ENCODE assay signal across 11 mouse cellular contexts in the genomic region with DNA sequence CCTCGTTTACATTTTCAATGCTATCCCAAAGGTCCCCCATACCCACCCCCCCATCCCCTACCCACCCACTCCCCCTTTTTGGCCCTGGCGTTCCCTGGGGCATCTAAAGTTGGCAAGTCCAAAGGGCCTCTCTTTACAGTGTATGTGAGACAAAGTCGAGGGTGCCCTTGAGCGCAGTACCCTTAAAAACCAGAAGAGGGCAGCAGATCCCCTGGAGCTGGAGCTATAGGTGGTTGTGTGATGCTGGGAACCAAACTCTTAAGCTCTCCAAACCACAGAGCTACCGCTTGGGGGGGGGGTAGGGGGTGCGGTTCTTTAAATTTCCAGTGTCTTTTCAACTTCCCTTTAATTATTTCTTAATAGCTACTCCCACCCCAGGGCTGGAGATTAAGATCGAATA. TPM values are rescaled to one million over a fixed set of nuclear protein-coding genes. Genes with fewer than 3 reads are reported as not detected.
DNase-seq lines count a peak whose midpoint lies in the region; ATAC-seq and TF ChIP-seq lines count a peak whose summit lies in the region.
"Had no signal": no experiment of that assay in that cellular context is flagged by ENCODE, and none has a peak within 500 bp of the region (broad histone marks: within the 10 kb centered on the region; RNA-seq: fewer than 3 reads in every experiment).

No protein-coding gene starts in this region.

- no peaks in the 10 kb centered on the region for H3K9me3 ChIP-seq in lung, embryonic 14.5 days (ENCODE audit: low read depth, low read length)
- peaks cover 12% of the 10 kb centered on the region; the same call in 1 of the 2 replicates for H3K9me3 ChIP-seq in midbrain, embryonic 10.5 days (replicated peaks)

- H3K4me3 ChIP-seq in lung, embryonic 14.5 days (ENCODE audit: low read depth, low read length), result no peak overlapping the region
- no peak overlapping the region for H3K4me3 ChIP-seq in midbrain, embryonic 10.5 days
- H3K4me3 ChIP-seq: limb, embryonic 13.5 days had no signal

- TF ChIP-seq CTCF in lung, embryonic 14.5 days (IDR thresholded peaks at IDR 0.05; ENCODE audit: low read depth), result peak; percentile 42

- H3K27me3 ChIP-seq in lung, embryonic 14.5 days (ENCODE audit: insufficient read depth, low read length), result no peaks in the 10 kb centered on the region
- H3K27me3 ChIP-seq in midbrain, embryonic 10.5 days (ENCODE audit: low read depth, poor library complexity, severe bottlenecking), result peaks cover 9% of the 10 kb centered on the region; the same call in 1 of the 2 replicates
- H3K27me3 ChIP-seq: limb, embryonic 13.5 days had no signal

- no peaks in the 10 kb centered on the region for H3K4me1 ChIP-seq in lung, embryonic 14.5 days (ENCODE audit: insufficient read depth)
- H3K4me1 ChIP-seq in midbrain, embryonic 10.5 days, result no peaks in the 10 kb centered on the region
- H3K4me1 ChIP-seq: limb, embryonic 13.5 days had no signal

- DNase-seq in adrenal gland, postnatal 14 days, result peak; percentile 21
- no peak for DNase-seq in adrenal gland, postnatal 4 days (ENCODE audit: low spot score in 2 of 2)
- no peak for DNase-seq in lung, embryonic 14.5 days
- no peak for DNase-seq in lung, postnatal 10 days
- peak; percentile 69 for DNase-seq in thymus, postnatal 4 days
- no peak for DNase-seq in midbrain, embryonic 10.5 days (ENCODE audit: low spot score)
- DNase-seq: gastrocnemius, postnatal 10 days; right cerebral cortex, postnatal 25 days had no signal

- no peak for ATAC-seq in lung, embryonic 14.5 days (ENCODE audit: insufficient read depth)
- peak; percentile 81 for ATAC-seq in megakaryocyte-erythroid progenitor cell, adult 5-6 weeks (replicated peaks; ENCODE audit: low FRiP score, low TSS enrichment, poor library complexity, severe bottlenecking)
- no peak for ATAC-seq in monocyte, adult 5-6 weeks (replicated peaks; ENCODE audit: insufficient number of reproducible peaks, low FRiP score, low TSS enrichment, poor library complexity, severe bottlenecking)

- H3K9ac ChIP-seq in lung, embryonic 14.5 days, result no peak overlapping the region
- H3K9ac ChIP-seq: limb, embryonic 13.5 days had no signal

- 67% methylated on average over 7 of the region's 7 CpGs for WGBS in lung, embryonic 14.5 days
- WGBS in midbrain, embryonic 10.5 days, result 77% methylated on average over 7 of the region's 7 CpGs

- H3K27ac ChIP-seq in lung, embryonic 14.5 days (ENCODE audit: low read depth), result no peak overlapping the region
- H3K27ac ChIP-seq in midbrain, embryonic 10.5 days (replicated peaks), result no peak overlapping the region
- H3K27ac ChIP-seq: limb, embryonic 13.5 days had no signal

- H3K4me2 ChIP-seq in lung, embryonic 14.5 days, result no peak overlapping the region
- H3K4me2 ChIP-seq: limb, embryonic 13.5 days had no signal

- H3K36me3 ChIP-seq in lung, embryonic 14.5 days (ENCODE audit: insufficient read depth), result no peaks in the 10 kb centered on the region
- H3K36me3 ChIP-seq in midbrain, embryonic 10.5 days, result no peaks in the 10 kb centered on the region
- H3K36me3 ChIP-seq: limb, embryonic 13.5 days had no signal

RNA-seq across cellular contexts. Expression of a gene that starts 33.8 kb away (rescaled TPM):
- total RNA-seq in adrenal gland, postnatal 14 days (2021), result not detected in 2 replicates
- total RNA-seq in adrenal gland, postnatal 4 days (2021), result under 1 TPM; 0.11 to 0.17 TPM
- 1.2 and 1.4 TPM in 2 replicates for polyA plus RNA-seq in lung, embryonic 14.5 days (2014; fragmentation: Nextera tagmentation; extraction: Ambion mirVana)
- total RNA-seq in megakaryocyte-erythroid progenitor cell, adult 5-6 weeks (2014; fragmentation: Nextera tagmentation), result not detected in 2 replicates
- total RNA-seq in megakaryocyte-erythroid progenitor cell, adult 5-6 weeks (2017), result not detected in 2 replicates
- total RNA-seq in monocyte, adult 5-6 weeks (2017), result not detected in 3 replicates
- polyA plus RNA-seq in midbrain, embryonic 10.5 days (2016; fragmentation: Nextera tagmentation; extraction: Ambion mirVana), result 11.1 and 12.3 TPM in 2 replicates
- total RNA-seq: gastrocnemius, postnatal 10 days had no signal

Comparison
In these comparisons a context has a peak if more than half of its experiments do, and no peak if none do; other contexts are left out.
1. DNase-seq: peak in adrenal gland, postnatal 14 days (single experiment) and thymus, postnatal 4 days (single experiment); none in adrenal gland, postnatal 4 days (0 of 2), lung, embryonic 14.5 days (single experiment), lung, postnatal 10 days (single experiment) and midbrain, embryonic 10.5 days (single experiment).